Mouse (Mus musculus): ENCODE measurements around the gene Irak1bp1.

Gene Irak1bp1

GRCm38 (mm10) chr9:82861775-82862430, 32.6 kb downstream of the Irak1bp1 start:
- in situ Hi-C loops (cut with MboI; ENCODE audit: low pct_unique_long_range_greater_than_20kb in 1 of 2, low sequenced_read_pairs in 2 of 2, unreplicated experiment in 1 of 2) = no loop called here

GRCm38 (mm10) chr9:82866121-82866520, 36.8 kb downstream of the Irak1bp1 start:
- in situ Hi-C loops (cut with MboI; ENCODE audit: low pct_unique_long_range_greater_than_20kb in 1 of 2, low sequenced_read_pairs in 2 of 2, unreplicated experiment in 1 of 2) = no loop called here

- in situ Hi-C loops (cut with MboI; ENCODE audit: low pct_unique_long_range_greater_than_20kb in 1 of 2, low sequenced_read_pairs in 2 of 2, unreplicated experiment in 1 of 2) = no loop called here
These were observed 38.4 kb downstream of the Irak1bp1 start for GRCm38 (mm10) chr9:82867698-82868097.

GRCm38 (mm10) chr9:82877078-82877477, 47.7 kb downstream of the Irak1bp1 start:
- in situ Hi-C loops (cut with MboI; ENCODE audit: low pct_unique_long_range_greater_than_20kb in 1 of 2, low sequenced_read_pairs in 2 of 2, unreplicated experiment in 1 of 2) = loop anchor here in 1 of 2 experiments (25.0 kb wide), 1 partner anchor 985 kb away; no protein-coding TSS in a partner anchor

GRCm38 (mm10) chr9:82884177-82884576, 54.8 kb downstream of the Irak1bp1 start:
- in situ Hi-C loops (cut with MboI; ENCODE audit: low pct_unique_long_range_greater_than_20kb in 1 of 2, low sequenced_read_pairs in 2 of 2, unreplicated experiment in 1 of 2) = loop anchor here in 1 of 2 experiments (25.0 kb wide), 1 partner anchor 978 kb away; no protein-coding TSS in a partner anchor

GRCm38 (mm10) chr9:82888645-82889044, 59.3 kb downstream of the Irak1bp1 start:
- in situ Hi-C loops (cut with MboI; ENCODE audit: low pct_unique_long_range_greater_than_20kb in 1 of 2, low sequenced_read_pairs in 2 of 2, unreplicated experiment in 1 of 2) = loop anchor here in 1 of 2 experiments (25.0 kb wide), 1 partner anchor 974 kb away; no protein-coding TSS in a partner anchor
